Mouse (Mus musculus): ENCODE data around the gene Gli1.

The Gli1 gene

DNA sequence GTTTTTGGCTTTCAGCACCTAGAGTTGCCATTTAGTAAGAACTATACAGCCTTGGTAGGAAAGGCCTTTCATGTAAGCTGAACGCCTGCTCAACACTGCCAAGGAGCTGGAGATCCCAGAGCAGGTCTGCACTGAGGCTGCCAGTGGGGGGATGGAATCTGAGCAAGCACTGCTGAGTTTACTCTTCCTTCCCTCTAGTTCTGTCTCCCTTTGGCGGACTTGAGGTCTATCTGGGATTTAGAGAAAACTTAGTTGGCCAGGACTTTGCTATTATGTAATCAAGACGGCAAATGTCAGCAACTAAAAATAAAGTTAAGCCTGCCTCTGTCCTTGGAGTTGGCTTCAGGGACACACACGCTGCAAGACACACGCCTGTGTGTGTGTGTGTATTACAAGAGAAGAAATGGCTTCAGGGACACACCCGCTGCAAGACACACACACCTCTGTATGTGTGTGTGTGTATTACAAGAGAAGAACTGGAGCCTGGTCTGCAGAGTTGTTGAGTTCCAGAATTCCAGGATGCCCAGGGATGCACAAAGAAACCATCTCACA, 48.7 kb downstream of the Gli1 start:
- no peak for DNase-seq (ENCODE audit: low spot score in 2 of 2)

- DNase-seq (ENCODE audit: low spot score in 2 of 2), result no peak
These were observed 49.7 kb downstream of the Gli1 start for GRCm38 (mm10) chr10:127291881-127292638.

GRCm38 (mm10) chr10:127290930-127291880, 50.6 kb downstream of the Gli1 start:
- DNase-seq (ENCODE audit: low spot score in 2 of 2), result no peak

GRCm38 (mm10) chr10:127290307-127290929, 51.4 kb downstream of the Gli1 start:
- DNase-seq (ENCODE audit: low spot score in 2 of 2), result peak; percentile 100

GRCm38 (mm10) chr10:127289573-127290191, 52.1 kb downstream of the Gli1 start:
- peak; percentile 35 to 54 for DNase-seq (ENCODE audit: low spot score in 2 of 2)

- peak; percentile 76 to 84 for DNase-seq (ENCODE audit: low spot score in 2 of 2)
These were observed 52.8 kb downstream of the Gli1 start, which contains the start of gene Mbd6 for GRCm38 (mm10) chr10:127288800-127289572. TSS of gene Mbd6 (minus strand) at chr10:127289018.

- peak; percentile 26 to 40 for DNase-seq (ENCODE audit: low spot score in 2 of 2)
These were observed 53.4 kb downstream of the Gli1 start for GRCm38 (mm10) chr10:127288328-127288799.

DNA sequence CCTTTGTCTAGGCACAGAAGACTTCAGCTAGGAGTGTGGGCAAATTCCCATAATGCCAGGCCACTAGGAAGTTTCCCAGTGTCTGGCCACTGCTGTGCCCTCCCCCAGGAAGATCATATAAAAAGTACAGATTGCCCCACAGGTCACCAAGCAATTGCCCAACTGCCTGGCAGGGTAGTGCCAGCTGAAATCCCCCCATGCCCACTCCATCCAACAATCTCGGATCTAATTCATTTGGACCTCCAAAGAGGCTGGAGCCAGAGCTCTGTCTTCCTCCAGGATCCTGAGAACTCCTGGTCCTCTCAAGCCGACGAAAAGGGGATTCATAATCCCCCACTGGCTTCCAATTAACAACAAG, 53.9 kb downstream of the Gli1 start:
- DNase-seq (ENCODE audit: low spot score in 2 of 2), result no peak

DNA sequence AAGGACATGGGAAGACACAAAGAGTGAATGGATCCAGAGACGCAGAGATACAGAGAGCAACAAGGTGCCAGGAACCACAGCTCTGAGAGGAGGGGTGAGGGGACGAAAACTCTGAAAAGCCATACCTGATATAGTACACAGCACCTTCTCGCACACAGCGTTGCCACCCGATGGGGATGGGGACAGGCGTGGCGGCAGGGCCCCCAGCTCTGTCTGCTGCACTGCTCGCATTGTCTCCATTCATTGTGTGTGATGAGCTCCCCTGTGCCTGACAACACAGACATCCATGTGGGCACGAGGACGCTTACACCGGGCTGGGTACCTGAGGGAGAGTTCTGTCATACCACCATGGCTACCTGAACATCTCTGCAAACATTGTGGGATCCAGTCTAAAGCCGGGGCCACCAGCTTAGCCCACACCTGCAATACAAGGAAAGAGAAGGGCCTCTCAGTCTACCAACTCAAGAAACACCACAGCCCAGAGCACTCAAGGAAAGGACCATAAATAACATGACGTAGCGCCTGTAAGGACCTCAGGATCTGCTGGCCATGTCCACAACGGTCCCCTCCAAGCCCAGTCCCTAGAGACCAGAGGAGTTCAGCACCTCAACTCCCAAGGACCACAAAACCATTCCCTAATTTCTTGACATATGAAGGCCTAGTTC, 54.4 kb downstream of the Gli1 start:
- DNase-seq (ENCODE audit: low spot score in 2 of 2), result no peak

DNA sequence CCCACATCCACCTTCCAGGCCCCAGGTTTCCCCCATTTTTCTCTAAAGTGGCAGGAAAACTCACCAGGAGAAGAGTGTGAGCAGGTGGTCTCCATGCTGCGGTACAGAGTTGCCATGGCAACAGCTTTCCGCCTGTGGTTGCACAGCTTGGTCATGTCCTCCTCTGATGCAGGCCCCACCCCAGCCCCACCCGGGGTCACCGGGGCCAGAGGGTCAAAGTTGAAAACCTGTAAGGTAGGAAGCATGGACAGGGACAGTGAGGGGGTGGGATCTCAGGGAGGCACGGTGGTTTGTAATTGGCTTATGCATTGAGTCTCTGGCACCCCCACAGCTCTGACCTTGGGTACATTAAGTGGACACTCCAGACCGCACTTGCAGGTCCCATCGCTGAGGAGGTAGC, 55.0 kb downstream of the Gli1 start:
- no peak for DNase-seq (ENCODE audit: low spot score in 2 of 2)

- no peak for DNase-seq (ENCODE audit: low spot score in 2 of 2)
These were observed 55.6 kb downstream of the Gli1 start for GRCm38 (mm10) chr10:127286194-127286593.

- DNase-seq (ENCODE audit: low spot score in 2 of 2), result no peak
These were observed 56.1 kb downstream of the Gli1 start for GRCm38 (mm10) chr10:127285644-127286043.

DNA sequence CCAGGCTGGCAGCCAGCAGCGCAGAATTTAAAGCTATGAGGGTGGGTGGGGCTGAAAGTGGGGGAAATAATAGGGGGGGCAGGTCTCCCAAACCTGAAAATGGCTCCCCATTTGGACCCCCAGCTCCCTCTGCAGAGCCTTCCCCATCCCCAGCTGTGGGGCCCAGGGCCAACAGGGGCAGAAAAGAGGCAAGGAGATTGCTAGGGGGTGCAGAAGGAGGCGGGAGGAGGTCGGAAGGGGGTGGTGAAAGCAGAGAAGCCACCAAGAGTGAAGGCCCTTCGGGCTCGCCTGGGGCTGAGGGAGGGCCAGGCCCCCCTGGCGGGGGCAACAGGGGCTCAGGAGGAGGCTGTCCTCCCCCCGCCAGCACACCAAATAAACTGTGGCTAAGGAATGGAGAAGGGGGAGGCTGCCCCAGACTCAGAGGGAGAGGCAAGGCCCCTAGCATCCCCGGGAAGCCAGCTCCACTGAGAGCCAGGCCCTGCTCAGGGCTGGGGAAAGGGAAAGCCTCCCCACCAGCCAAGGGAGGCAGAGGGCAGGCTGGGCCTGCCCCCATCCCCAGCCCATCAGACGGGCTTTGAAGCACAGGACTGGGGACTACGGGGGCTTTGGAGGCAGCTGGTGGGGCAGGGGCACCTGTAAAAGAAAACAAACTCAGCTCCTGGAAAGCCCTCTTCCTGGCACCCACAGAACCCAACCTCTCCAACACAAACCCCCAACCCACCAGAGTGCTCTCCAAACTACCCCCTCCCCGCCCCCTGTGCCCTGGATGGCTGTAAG, 56.9 kb downstream of the Gli1 start:
- no peak for DNase-seq (ENCODE audit: low spot score in 2 of 2)

- DNase-seq (ENCODE audit: low spot score in 2 of 2), result no peak
These were observed 57.6 kb downstream of the Gli1 start for GRCm38 (mm10) chr10:127284105-127284622.

DNA sequence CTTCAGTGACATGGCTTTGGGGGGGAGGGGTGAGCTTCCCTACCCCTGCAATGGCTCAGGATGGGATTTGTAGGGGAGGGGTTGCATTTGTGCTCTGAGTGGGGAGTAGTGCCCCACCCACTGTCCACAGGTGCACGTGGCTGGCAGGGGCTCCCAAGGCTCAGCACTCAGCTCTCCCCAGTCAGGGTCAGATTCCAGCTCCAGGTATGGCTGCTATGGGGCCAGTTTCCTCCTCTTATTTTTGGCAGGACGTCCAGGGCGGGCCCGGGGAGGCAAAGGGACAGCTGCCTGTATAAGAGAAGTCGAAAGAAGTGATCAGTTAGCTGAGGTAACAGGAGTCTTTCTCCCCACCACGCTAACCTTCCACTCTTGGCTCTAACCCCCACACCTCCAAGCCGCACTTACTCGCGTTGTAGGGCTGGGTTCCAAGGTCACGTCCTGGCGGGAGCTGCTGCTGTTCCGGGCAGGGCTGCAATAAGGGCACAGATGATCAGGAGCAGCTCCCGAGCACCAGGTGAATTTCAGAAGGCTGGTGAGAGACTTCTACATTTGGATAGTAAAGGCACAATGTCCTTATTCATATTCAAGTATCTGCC, 59.1 kb downstream of the Gli1 start:
- DNase-seq (ENCODE audit: low spot score in 2 of 2), result no peak

- DNase-seq (ENCODE audit: low spot score in 2 of 2), result no peak
These were observed 60.5 kb downstream of the Gli1 start for GRCm38 (mm10) chr10:127281316-127281715.

Data from right cerebral cortex, adult 2 months (tissue).